Mouse (Mus musculus) small intestine, adult 2 months (tissue): ENCODE measurements around the gene Tab3. TPM values are rescaled to one million over a fixed set of nuclear protein-coding genes. Genes with fewer than 3 reads are reported as not detected.

Experiments
- H3K27ac ChIP-seq: fragments of 200-500 bp; 2 replicates; pipeline ENCODE4 v1.5.1; 2012; ENCODE audit warnings: low read depth, low read length, control low read depth, inconsistent platforms; ENCODE audit not compliant: insufficient read depth
- H3K27me3 ChIP-seq: fragments of 200-500 bp; 2 replicates; pipeline ENCODE4 v1.6.1; 2012; ENCODE audit warnings: mild to moderate bottlenecking, moderate library complexity, low read length, inconsistent platforms; ENCODE audit not compliant: control insufficient read depth, insufficient read depth
- H3K36me3 ChIP-seq: fragments of 200-500 bp; 2 replicates; pipeline ENCODE4 v1.6.1; 2012; ENCODE audit warnings: mild to moderate bottlenecking, low read length, control low read depth, inconsistent platforms; ENCODE audit not compliant: control insufficient read depth, insufficient read depth
- H3K4me1 ChIP-seq: fragments of 200-500 bp; 2 replicates; pipeline ENCODE4 v1.6.1; 2012; ENCODE audit warnings: low read length, inconsistent platforms, mixed read lengths; ENCODE audit not compliant: control insufficient read depth, insufficient read depth, insufficient read length
- H3K4me3 ChIP-seq: fragments of 200-500 bp; 2 replicates; pipeline ENCODE4 v1.5.1; 2012; ENCODE audit warnings: low read depth, mild to moderate bottlenecking, control low read depth, inconsistent platforms, low read length, moderate library complexity
- CTCF ChIP-seq: fragments of 200-500 bp; IDR thresholded peaks from 2 replicates; pipeline ENCODE4 v1.5.1; 2012; ENCODE audit warnings: low read depth, mild to moderate bottlenecking, control low read depth, inconsistent platforms, low read length, moderate library complexity, mixed read lengths; ENCODE audit not compliant: insufficient replicate concordance, insufficient read length; ENCODE audit errors: extremely low read depth
- POLR2A ChIP-seq: fragments of 200-500 bp; IDR thresholded peaks from 2 replicates; pipeline ENCODE4 v1.6.1; 2012; ENCODE audit warnings: low read depth, mild to moderate bottlenecking, control low read depth, inconsistent platforms, low read length, moderate library complexity
- WGBS: fragments of 180-500 bp; shearing (Covaris S2); methylation state at CpG from one replicate; pipeline ENCODE4 v1.1.7; 2018; 5-methylcytosine and 5-hydroxymethylcytosine counted together
- polyA plus RNA-seq: library from polyadenylated mRNA; depleted of rRNA; stranded (reverse); fragments of >200 nt; gene quantifications from 2 replicates; pipeline ENCODE4 v1.2.3, GENCODE M21; 2012; rRNA removed

Tab3 gene
- 5.3 and 5.6 TPM in 2 replicates for polyA plus RNA-seq

DNA sequence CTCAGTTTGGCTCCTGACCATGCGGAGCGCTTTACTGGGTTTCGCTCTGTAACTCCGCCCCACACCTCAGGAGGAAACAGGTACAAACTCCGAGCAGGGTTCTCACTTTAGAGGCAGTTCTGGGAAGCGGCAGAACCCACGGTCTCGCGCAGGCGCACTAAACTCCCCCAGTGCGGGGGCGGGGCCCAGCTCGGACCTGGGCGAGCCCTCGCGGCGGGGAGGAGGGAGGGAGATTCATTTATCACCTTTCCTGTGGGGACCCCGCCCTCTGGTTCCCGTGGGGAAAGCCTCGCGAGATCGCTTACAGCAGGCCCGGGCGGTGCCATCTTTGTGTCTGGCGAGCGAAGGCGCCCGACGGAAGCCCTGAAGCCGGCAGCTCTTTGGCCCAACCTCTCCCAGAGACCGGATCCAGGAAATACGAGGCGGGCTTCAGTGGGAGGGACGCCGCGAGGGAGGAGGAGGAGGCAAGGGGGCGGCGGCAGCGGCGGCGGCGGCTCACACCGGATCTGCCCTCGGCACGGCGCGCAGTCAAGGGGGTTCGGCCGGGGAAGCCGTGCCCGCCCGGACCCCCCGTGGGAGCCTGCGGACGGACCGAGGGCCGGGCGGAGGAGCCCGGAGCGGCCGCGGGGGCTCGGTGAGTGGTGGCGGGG lies at the start of gene Tab3:
TSS of gene Tab3 (plus strand) at position 491 of the 650 bp plus-strand sequence.
- TF ChIP-seq CTCF (no peak), POLR2A (peak; percentile 21; the same call in 1 of the 2 replicates)
- WGBS = 19% methylated on average over 57 of the region's 64 CpGs

DNA sequence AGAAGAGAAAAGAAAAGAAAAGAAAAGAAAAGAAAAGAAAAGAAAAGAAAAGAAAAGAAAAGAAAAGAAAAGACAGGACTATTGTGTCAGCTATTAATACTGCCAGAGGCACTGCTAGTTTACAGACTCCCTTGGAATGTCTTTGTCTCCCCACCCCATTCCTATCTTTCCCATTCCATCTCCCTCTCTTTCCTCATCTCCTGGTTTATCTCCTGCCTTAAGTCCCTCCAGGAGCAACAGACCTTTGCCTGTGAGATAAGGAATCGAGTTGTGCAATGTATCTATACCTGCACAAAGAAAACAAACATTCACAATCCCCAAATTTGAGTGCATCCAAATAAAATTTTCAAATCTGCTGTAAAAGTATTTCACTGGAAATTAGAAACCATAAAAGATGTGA lies 48.3 kb upstream of the Tab3 start:
- WGBS = 4% methylated on average over 1 of the region's 1 CpGs
- TF ChIP-seq POLR2A (no peak), CTCF (no peak)
- Histone ChIP-seq H3K36me3 (no peaks in the 10 kb centered on the region), H3K27ac (no peak overlapping the region), H3K4me1 (peaks cover 3% of the 10 kb centered on the region; the same call in 1 of the 2 replicates), H3K27me3 (no peaks in the 10 kb centered on the region), H3K4me3 (no peak overlapping the region)

More for the DNA sequence above, at the start of gene Tab3:
- Histone ChIP-seq H3K4me3 (peak within 1 kb of the TSS; percentile 99), H3K36me3 (no peaks in the 10 kb centered on the region; the same call in 1 of the 2 replicates), H3K4me1 (no peaks in the 10 kb centered on the region), H3K27ac (peak within 1 kb of the TSS; percentile 77), H3K27me3 (no peaks in the 10 kb centered on the region)

DNA sequence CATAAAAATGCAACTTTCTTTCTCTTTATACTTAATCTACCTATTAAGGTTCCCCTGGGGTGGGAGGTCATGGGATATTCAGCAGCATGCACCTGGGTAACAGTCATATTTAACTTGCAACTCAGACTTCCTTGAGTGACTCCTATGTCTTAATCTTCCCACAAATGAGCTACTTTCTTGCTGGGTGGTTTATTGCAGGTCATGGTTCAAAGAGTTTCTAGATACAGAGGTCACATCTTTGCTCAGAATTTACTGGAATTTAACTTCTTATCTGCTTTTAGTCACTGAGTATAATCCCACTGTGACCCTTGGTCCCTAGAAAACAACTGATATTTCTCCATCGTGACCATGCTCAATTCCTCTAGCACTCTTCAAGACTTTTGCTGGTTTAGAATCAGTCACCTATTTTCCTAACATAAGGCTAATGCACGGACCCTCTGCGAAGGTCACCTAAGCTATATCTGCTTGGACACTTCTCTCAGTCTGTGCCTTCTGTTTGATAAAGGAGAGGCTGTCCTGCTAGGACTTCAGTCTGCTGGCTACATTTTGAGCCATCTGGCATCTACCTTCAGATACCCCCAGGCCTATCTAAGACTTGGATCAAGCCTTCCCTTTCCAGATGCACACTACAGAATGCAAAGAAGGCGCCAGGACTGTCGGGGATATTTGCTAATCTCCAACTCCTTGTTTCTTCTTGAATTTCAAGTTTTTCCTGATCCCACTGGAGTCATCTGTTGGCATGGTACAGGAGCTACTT lies 47.4 kb upstream of the Tab3 start:
- peaks cover 3% of the 10 kb centered on the region; the same call in 1 of the 2 replicates for H3K4me1 ChIP-seq
- WGBS = 33% methylated on average over 5 of the region's 5 CpGs
- TF ChIP-seq POLR2A (no peak), CTCF (no peak)
- H3K27ac ChIP-seq = peak overlapping the region; percentile 55; the same call in 1 of the 2 replicates
- H3K27me3 ChIP-seq = no peaks in the 10 kb centered on the region
- H3K4me3 ChIP-seq = no peak overlapping the region
- H3K36me3 ChIP-seq = no peaks in the 10 kb centered on the region

DNA sequence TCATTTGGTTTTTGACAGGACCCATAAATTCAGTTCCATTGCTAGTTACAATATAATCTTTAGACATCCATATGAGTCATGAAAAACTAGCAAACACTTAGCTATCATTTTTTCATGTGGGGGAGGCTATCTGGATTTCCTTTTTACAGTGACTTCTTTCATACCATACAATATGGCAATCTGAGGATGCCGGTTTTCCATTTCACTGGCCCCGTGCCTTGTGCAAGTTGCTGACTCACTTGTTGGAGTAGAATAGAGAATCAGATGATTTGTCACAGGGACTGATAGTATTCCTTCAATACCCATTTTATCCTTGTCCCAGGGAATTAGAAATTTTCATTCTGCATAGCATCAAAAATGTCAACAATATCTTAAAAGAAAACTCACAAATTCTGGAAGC lies 14.9 kb upstream of the Tab3 start:
- H3K27ac ChIP-seq = no peak overlapping the region
- no peaks in the 10 kb centered on the region for H3K36me3 ChIP-seq
- no peaks in the 10 kb centered on the region for H3K4me1 ChIP-seq
- no peaks in the 10 kb centered on the region for H3K27me3 ChIP-seq
- no peak for TF ChIP-seq CTCF
- TF ChIP-seq POLR2A = no peak
- H3K4me3 ChIP-seq = no peak overlapping the region
- 92% methylated on average over 2 of the region's 2 CpGs for WGBS

DNA sequence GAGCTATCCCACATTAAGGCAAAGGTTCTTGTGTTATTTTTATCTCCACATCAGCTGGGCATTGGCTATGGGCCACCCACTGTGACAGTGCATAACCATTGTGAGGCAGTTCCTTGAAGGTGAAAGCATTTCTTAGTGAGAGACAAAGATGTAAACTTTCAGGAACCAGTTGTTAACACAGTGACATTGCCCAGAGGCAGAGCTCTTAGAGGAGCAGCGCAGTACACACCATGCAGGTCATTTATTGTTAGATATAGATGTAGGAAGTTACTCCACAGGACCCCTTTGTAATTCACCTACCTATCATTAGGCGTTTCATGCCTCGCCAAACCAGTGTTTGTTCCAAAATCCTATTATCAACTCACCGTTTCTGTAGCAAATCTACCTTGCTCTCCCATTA lies 7.6 kb upstream of the Tab3 start:
- no peaks in the 10 kb centered on the region for H3K4me1 ChIP-seq
- H3K27me3 ChIP-seq = no peaks in the 10 kb centered on the region
- no peak overlapping the region for H3K4me3 ChIP-seq
- H3K27ac ChIP-seq = no peak overlapping the region
- WGBS = 84% methylated on average over 4 of the region's 4 CpGs
- TF ChIP-seq CTCF (no peak), POLR2A (no peak)
- H3K36me3 ChIP-seq = no peaks in the 10 kb centered on the region

DNA sequence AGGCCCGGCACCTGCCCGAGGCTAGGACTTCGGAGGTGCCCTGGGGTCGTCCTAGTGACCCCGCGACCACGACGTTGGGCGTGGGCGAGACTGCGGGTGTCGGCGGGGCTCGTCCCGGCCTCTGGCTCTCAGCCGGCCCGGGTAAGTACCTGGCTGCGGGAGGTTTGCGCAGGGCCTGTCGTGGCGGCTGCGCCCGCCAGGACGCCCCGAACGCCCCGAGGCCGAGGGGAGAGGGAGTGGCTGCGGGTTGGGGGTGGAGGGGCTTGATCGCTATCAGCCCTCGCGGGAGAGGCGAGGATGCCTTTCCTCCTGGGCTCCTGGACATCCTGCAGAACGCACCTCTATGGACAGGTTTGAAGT lies 340 bp downstream of the Tab3 start:
- H3K27ac ChIP-seq = peak overlapping the region; percentile 76
- no peak for TF ChIP-seq POLR2A
- TF ChIP-seq CTCF = no peak
- no peaks in the 10 kb centered on the region; the same call in 1 of the 2 replicates for H3K36me3 ChIP-seq
- no peaks in the 10 kb centered on the region for H3K4me1 ChIP-seq
- peak overlapping the region; percentile 99 for H3K4me3 ChIP-seq
- WGBS = 16% methylated on average over 32 of the region's 34 CpGs
- no peaks in the 10 kb centered on the region for H3K27me3 ChIP-seq

DNA sequence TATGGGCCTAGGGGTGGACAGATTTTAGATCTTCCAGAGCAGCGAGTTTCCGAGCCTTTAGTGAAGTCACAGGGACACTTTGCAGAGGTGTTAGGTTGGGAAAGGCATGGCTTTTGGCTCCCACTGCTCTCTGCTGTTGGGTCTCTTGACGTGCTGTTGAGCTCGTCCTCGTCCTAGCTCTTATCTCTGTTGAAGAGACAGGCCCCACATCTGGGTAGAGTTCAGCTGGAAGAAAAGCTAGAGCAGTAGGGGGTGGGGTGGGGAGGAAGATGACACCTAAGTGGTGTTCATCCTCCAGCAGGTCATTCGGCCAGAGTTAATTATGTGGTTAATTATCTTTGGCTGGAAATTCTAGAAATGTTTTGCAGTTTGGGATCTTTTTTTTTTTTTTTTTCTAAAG lies 2.5 kb downstream of the Tab3 start:
- no peak overlapping the region for H3K4me3 ChIP-seq
- H3K36me3 ChIP-seq = no peaks in the 10 kb centered on the region; the same call in 1 of the 2 replicates
- TF ChIP-seq CTCF (no peak), POLR2A (no peak)
- H3K27me3 ChIP-seq = no peaks in the 10 kb centered on the region
- 68% methylated on average over 6 of the region's 6 CpGs for WGBS
- no peaks in the 10 kb centered on the region for H3K4me1 ChIP-seq
- no peak overlapping the region for H3K27ac ChIP-seq
